Mouse (Mus musculus) WW6 (cell line): ENCODE data around the gene Sema3b.
"Not testable (repeated sequence)": the region's sequence is repeated elsewhere in the genome, so short reads cannot be mapped to it uniquely, and the experiment has no call there.

Experiments used
- DNase-seq: peaks from one replicate; pipeline ENCODE4 v3.0.0-alpha.2; 2013; ENCODE audit warnings: low read depth, low spot score

The Sema3b gene

GRCm38 (mm10) chr9:107590058-107590772 is 18.8 kb downstream of the Sema3b start:
- DNase-seq = no peak

- DNase-seq = no peak
Observed at GRCm38 (mm10) chr9:107587833-107588639, 21.0 kb downstream of the Sema3b start.

- peak; percentile 95 for DNase-seq
Observed at GRCm38 (mm10) chr9:107586974-107587832, 21.8 kb downstream of the Sema3b start, which contains the start of gene Ifrd2. TSS of gene Ifrd2 (plus strand) at chr9:107587642.

- DNase-seq = no peak
Observed at GRCm38 (mm10) chr9:107586504-107586903, 22.5 kb downstream of the Sema3b start.

GRCm38 (mm10) chr9:107583174-107583573 is 25.9 kb downstream of the Sema3b start:
- no peak for DNase-seq

- no peak for DNase-seq
Observed at GRCm38 (mm10) chr9:107582509-107583062, 26.4 kb downstream of the Sema3b start.

GRCm38 (mm10) chr9:107581584-107581983 is 27.4 kb downstream of the Sema3b start:
- DNase-seq = no peak

- DNase-seq = no peak
Observed at GRCm38 (mm10) chr9:107580501-107581317, 28.3 kb downstream of the Sema3b start, which contains the start of gene Hyal3. TSS of gene Hyal3 (plus strand) at chr9:107580818.

DNA sequence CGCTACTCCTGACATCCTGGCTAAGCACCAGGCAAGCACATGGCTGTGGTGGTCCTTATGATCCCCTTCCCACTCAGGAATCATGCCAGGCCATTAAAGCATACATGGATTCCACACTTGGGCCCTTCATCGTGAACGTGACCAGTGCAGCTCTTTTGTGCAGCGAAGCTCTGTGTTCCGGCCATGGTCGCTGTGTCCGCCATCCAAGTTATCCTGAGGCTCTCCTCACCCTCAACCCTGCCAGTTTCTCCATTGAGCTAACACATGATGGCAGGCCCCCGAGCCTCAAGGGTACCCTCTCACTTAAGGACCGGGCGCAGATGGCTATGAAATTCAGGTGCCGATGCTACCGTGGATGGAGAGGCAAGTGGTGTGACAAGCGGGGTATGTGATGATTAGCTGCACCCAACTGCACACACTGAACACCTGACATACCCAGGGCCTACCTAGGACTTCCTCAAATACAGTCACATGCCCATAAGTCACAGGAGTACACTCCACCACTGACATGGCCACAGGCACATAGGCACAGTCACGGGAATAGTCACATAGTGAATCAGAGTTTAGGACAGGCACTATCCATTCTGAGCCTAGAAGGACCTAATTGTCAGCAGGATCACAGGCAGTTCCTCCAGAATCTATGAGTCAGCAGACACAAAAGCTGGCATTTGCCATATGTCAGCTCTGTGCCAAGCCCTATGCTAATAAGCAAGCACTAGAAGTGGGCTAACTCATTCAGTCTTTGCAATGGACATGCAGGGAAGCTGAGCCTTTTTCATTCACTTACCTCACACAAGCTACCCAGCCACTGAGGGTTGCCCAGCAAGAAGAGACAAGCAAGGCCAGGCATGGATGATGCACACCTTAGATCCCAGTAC is 29.8 kb downstream of the Sema3b start:
- DNase-seq = no peak

DNA sequence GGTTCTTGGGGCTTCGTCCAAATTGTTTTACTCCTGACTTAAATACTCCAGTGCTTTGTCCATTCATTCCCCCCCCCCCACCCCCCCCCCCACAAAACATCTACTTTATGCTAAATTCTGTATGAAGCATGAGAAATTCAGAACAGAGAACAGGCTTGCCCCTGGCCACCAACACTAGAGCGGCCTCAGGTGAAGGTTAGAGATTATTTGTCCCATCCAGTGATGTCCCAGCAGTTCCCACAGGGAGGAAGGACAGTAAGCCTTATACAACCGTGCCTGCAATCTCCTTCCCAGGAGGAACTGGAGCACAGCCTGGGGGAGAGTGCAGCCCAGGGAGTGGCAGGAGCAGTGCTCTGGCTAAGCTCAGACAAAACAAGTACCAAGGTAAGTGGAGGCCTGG is 30.4 kb downstream of the Sema3b start, which contains the start of gene Naa80:
Naa80 (plus strand) TSS at position 301 of the 400 bp plus-strand sequence.
- no peak for DNase-seq

GRCm38 (mm10) chr9:107577871-107578270 is 31.2 kb downstream of the Sema3b start:
- no peak for DNase-seq

- no peak for DNase-seq
Observed at GRCm38 (mm10) chr9:107576357-107577107, 32.5 kb downstream of the Sema3b start, which contains the start of gene Hyal1. TSS of gene Hyal1 (plus strand) at chr9:107576927.

GRCm38 (mm10) chr9:107575579-107576356 is 33.3 kb downstream of the Sema3b start:
- DNase-seq = no peak

- not testable (repeated sequence) for DNase-seq
Observed at GRCm38 (mm10) chr9:107573774-107574173, 35.3 kb downstream of the Sema3b start.

DNA sequence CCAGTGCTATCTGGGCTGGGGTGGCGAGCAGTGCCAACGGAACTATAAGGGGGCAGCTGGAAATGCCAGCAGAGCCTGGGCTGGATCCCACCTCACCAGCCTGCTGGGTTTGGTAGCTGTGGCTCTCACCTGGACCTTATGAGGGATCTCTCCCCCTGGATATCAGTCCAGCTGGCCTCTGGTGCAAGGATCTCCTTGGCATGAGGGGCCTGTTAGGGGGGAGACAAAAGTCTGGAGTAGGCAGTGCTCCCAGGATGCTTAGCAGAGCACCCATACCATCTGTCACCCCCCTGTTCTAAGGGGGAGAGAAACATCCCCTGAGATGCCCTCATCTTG is 36.7 kb downstream of the Sema3b start:
- DNase-seq = no peak

DNA sequence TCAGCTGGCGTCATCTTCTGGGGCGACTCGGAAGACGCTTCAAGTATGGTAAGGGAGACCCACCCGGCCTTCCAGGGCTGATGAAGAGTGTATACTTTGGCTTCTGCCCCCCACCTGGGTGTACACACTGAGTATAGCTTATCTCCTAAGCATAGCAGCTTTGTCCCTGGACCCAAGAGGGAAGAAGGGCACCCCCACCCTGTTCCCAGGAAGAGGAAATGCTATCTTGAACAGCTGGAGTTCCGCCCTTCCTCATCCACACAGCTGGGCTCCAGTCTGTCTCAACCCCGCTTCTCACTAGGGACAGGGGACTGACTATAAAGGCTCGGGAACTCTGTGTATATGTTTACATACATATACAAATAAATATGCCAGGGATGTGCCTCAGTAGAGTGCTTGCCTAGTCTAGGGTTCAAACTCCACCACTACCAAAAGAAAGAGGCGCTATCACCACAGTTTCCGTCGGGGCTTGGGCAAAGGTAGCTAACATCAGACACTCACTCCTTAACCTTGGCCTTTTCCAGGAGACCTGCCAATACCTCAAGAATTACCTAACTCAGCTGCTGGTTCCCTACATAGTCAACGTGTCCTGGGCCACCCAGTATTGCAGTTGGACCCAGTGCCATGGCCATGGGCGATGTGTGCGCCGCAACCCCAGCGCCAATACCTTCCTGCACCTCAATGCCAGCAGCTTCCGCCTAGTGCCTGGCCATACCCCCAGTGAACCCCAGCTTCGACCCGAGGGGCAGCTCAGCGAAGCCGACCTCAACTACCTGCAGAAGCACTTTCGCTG is 37.3 kb downstream of the Sema3b start:
- DNase-seq = no peak

DNA sequence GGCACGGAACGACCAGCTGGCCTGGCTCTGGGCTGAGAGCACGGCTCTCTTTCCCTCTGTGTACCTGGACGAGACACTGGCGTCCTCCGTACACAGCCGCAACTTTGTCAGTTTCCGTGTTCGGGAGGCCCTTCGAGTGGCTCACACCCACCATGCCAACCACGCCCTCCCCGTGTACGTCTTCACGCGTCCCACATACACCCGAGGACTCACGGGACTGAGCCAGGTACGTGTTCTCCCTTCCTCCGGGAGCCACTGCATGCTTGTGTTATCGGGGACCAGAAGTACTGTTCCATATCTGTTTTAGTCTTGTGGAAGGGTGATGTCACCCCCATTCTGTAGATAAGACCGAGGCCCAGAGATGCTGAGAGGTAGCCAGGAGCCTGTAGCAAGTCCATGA is 38.2 kb downstream of the Sema3b start:
- DNase-seq = no peak
